Mouse (Mus musculus) embryonic fibroblast, embryonic 13.5 days (primary cell): ENCODE measurements around the gene Myt1l.

Experiments
- CTCF ChIP-seq: IDR thresholded peaks from 2 replicates; pipeline ENCODE4 v1.5.1; 2011; ENCODE audit warnings: mild to moderate bottlenecking, control low read depth, low read length, moderate library complexity, borderline replicate concordance; ENCODE audit not compliant: insufficient read depth
- POLR2A ChIP-seq: IDR thresholded peaks from 2 replicates; pipeline ENCODE4 v1.6.1; 2011; ENCODE audit warnings: low read depth, mild to moderate bottlenecking, control low read depth, low read length, moderate library complexity

- no peak for TF ChIP-seq CTCF
- no peak for TF ChIP-seq POLR2A
These were observed 18.9 kb downstream of the Myt1l start for GRCm38 (mm10) chr12:29547112-29547511.
